Mouse (Mus musculus): ENCODE measurements around the gene Cc2d1a.

DNA sequence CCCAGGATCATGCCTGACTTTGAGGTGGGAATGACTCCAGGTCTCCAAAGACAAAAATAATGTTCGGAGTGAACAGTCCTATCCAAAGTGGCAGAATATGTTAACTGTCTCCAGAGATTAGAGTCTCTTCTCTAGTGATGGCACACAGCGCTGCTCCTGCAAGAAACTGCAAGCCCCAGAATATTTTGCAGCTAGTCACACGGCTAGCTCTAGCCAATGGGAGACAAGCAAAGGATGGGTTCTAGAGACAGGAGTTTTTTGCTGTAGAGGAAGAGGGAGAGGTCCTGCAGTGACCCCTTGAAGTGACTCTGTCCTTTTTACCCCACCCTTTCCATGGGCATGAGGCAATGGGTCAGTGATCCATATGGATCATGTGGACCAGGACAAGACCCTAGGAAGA lies 9.9 kb downstream of the Cc2d1a start:
- no peak for TF ChIP-seq CTCF (IDR thresholded peaks at IDR 0.05; ENCODE audit: control insufficient read depth, insufficient read depth, insufficient read length)
- TF ChIP-seq CEBPB (IDR thresholded peaks at IDR 0.05; ENCODE audit: low read depth) = no peak
